Comparison of ENCODE assay signal across 14 mouse cellular contexts in the genomic region with DNA sequence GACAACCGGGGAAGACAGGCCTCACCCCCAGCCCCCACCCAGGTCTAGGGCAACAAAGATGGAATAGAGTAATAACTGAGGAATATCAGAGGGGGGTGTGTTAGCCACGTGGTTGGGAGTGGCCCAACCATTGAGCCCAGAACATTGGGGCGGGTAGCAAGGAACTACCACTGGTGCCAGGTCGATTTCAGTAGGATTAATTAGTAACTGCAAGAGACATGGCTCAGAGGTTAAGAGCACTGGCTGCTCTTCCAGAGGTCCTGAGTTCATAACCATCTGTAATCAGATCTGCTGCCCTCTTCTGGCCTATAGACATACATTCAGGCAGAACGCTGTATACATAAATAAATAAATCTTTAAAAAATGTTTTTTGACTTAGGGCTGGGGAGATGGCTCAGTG. TPM values are rescaled to one million over a fixed set of nuclear protein-coding genes. Genes with fewer than 3 reads are reported as not detected.
A peak's percentile ranks its signal among the peaks of the same experiment; 100 is the strongest.
DNase-seq lines count a peak whose midpoint lies in the region; ATAC-seq and TF ChIP-seq lines count a peak whose summit lies in the region.
"Had no signal": no experiment of that assay in that cellular context is flagged by ENCODE, and none has a peak within 500 bp of the region (broad histone marks: within the 10 kb centered on the region; RNA-seq: fewer than 3 reads in every experiment).

No protein-coding gene starts in this region.

- H3K9ac ChIP-seq in hindbrain, postnatal 0 days (replicated peaks; ENCODE audit: low read length) = no peak overlapping the region
- no peak overlapping the region for H3K9ac ChIP-seq in hindbrain, embryonic 14.5 days
- no peak overlapping the region for H3K9ac ChIP-seq in intestine, postnatal 0 days (ENCODE audit: low read depth, low read length)
- H3K9ac ChIP-seq in liver, embryonic 16.5 days (ENCODE audit: low read depth, low read length) = no peak overlapping the region
- H3K9ac ChIP-seq: embryonic facial prominence, embryonic 12.5 days had no signal

- WGBS in hindbrain, postnatal 0 days = 55% methylated on average over 5 of the region's 5 CpGs
- 57% methylated on average over 5 of the region's 5 CpGs for WGBS in hindbrain, embryonic 14.5 days
- WGBS in intestine, postnatal 0 days = 22% methylated on average over 5 of the region's 5 CpGs
- WGBS in liver, embryonic 16.5 days (ENCODE audit: insufficient replicate concordance) = 35% methylated on average over 5 of the region's 5 CpGs

- H3K4me1 ChIP-seq in hindbrain, postnatal 0 days (ENCODE audit: insufficient read depth, low read length) = peaks cover 17% of the 10 kb centered on the region; the same call in 1 of the 2 replicates
- peaks cover 15% of the 10 kb centered on the region for H3K4me1 ChIP-seq in hindbrain, embryonic 14.5 days (replicated peaks; ENCODE audit: control insufficient read depth, insufficient read depth, low read length)
- H3K4me1 ChIP-seq in E14TG2a.4 (replicated peaks; ENCODE audit: low read depth, low read length) = peaks cover 47% of the 10 kb centered on the region
- H3K4me1 ChIP-seq in intestine, postnatal 0 days (replicated peaks; ENCODE audit: control insufficient read depth, insufficient read depth, low read length) = peaks cover 5% of the 10 kb centered on the region; the same call in 1 of the 2 replicates
- H3K4me1 ChIP-seq in liver, embryonic 16.5 days (ENCODE audit: control insufficient read depth, low read depth, low read length) = peaks cover 40% of the 10 kb centered on the region

- no peak overlapping the region for H3K4me3 ChIP-seq in hindbrain, postnatal 0 days (ENCODE audit: low read length)
- H3K4me3 ChIP-seq in hindbrain, embryonic 14.5 days (replicated peaks; ENCODE audit: low read length) = no peak overlapping the region
- no peak overlapping the region for H3K4me3 ChIP-seq in E14TG2a.4 (replicated peaks; ENCODE audit: low read length)
- H3K4me3 ChIP-seq in intestine, postnatal 0 days (ENCODE audit: low read depth, low read length) = no peak overlapping the region
- H3K4me3 ChIP-seq in liver, embryonic 16.5 days (ENCODE audit: low read depth, low read length) = no peak overlapping the region
- H3K4me3 ChIP-seq: embryonic facial prominence, embryonic 12.5 days; megakaryocyte, embryonic 14.5 days had no signal

- H3K27ac ChIP-seq in hindbrain, postnatal 0 days = no peak overlapping the region
- no peak overlapping the region for H3K27ac ChIP-seq in hindbrain, embryonic 14.5 days
- H3K27ac ChIP-seq in intestine, postnatal 0 days (ENCODE audit: low read depth, low read length) = no peak overlapping the region
- peak overlapping the region; percentile 95 for H3K27ac ChIP-seq in liver, embryonic 16.5 days (ENCODE audit: low read length)
- H3K27ac ChIP-seq: embryonic facial prominence, embryonic 12.5 days had no signal

- no peak overlapping the region for H3K4me2 ChIP-seq in hindbrain, postnatal 0 days (ENCODE audit: low read depth, low read length)
- no peak overlapping the region for H3K4me2 ChIP-seq in hindbrain, embryonic 14.5 days (replicated peaks)
- no peak overlapping the region for H3K4me2 ChIP-seq in intestine, postnatal 0 days (replicated peaks; ENCODE audit: low read depth)
- no peak overlapping the region for H3K4me2 ChIP-seq in liver, embryonic 16.5 days (ENCODE audit: low read depth, low read length)
- H3K4me2 ChIP-seq: embryonic facial prominence, embryonic 12.5 days had no signal

- no peaks in the 10 kb centered on the region for H3K9me3 ChIP-seq in hindbrain, postnatal 0 days (ENCODE audit: low read length)
- H3K9me3 ChIP-seq in hindbrain, embryonic 14.5 days (ENCODE audit: control insufficient read depth, low read length) = no peaks in the 10 kb centered on the region
- H3K9me3 ChIP-seq in E14TG2a.4 (ENCODE audit: low read length) = no peaks in the 10 kb centered on the region
- H3K9me3 ChIP-seq in intestine, postnatal 0 days (ENCODE audit: control insufficient read depth) = no peaks in the 10 kb centered on the region
- H3K9me3 ChIP-seq in liver, embryonic 16.5 days (replicated peaks; ENCODE audit: control insufficient read depth, low read length) = no peaks in the 10 kb centered on the region
- H3K9me3 ChIP-seq: embryonic facial prominence, embryonic 12.5 days; G1E; megakaryocyte, embryonic 14.5 days had no signal

- DNase-seq in hindbrain, postnatal 0 days (ENCODE audit: low spot score) = no peak
- DNase-seq in hindbrain, embryonic 14.5 days (ENCODE audit: low spot score) = no peak
- no peak for DNase-seq in yolk sac, embryonic 10.5 days (ENCODE audit: low spot score)
- no peak for DNase-seq in urinary bladder, postnatal 36 days (ENCODE audit: low spot score in 2 of 2)
- DNase-seq in cerebellum, postnatal 14 days = no peak
- DNase-seq: heart, postnatal 14 days had no signal

- peak; percentile 33; the same call in 1 of the 2 replicates for TF ChIP-seq CTCF in hindbrain, postnatal 0 days (IDR thresholded peaks at IDR 0.05; ENCODE audit: low read depth)
- TF ChIP-seq CTCF in E14TG2a.4 (conservative IDR thresholded peaks at IDR 0.05; ENCODE audit: low read length) = peak; percentile 39
- peak; percentile 67 for TF ChIP-seq CTCF in intestine, postnatal 0 days (IDR thresholded peaks at IDR 0.05; ENCODE audit: low read depth)

- H3K27me3 ChIP-seq in hindbrain, postnatal 0 days (ENCODE audit: insufficient read depth, low read length) = no peaks in the 10 kb centered on the region
- H3K27me3 ChIP-seq in hindbrain, embryonic 14.5 days (ENCODE audit: control insufficient read depth, insufficient read depth, low read length) = no peaks in the 10 kb centered on the region
- no peaks in the 10 kb centered on the region for H3K27me3 ChIP-seq in E14TG2a.4 (ENCODE audit: insufficient read depth, low read length)
- no peaks in the 10 kb centered on the region for H3K27me3 ChIP-seq in intestine, postnatal 0 days (replicated peaks; ENCODE audit: control insufficient read depth, insufficient read depth, low read length)
- H3K27me3 ChIP-seq in liver, embryonic 16.5 days (ENCODE audit: control insufficient read depth, insufficient read depth, low read depth, low read length) = no peaks in the 10 kb centered on the region
- H3K27me3 ChIP-seq: embryonic facial prominence, embryonic 12.5 days had no signal

- no peak for ATAC-seq in hindbrain, postnatal 0 days
- ATAC-seq in hindbrain, embryonic 14.5 days (ENCODE audit: low FRiP score) = no peak
- ATAC-seq in intestine, postnatal 0 days = peak; percentile 68
- ATAC-seq in liver, embryonic 16.5 days (ENCODE audit: low read depth) = peak; percentile 37

- H3K36me3 ChIP-seq in hindbrain, postnatal 0 days (ENCODE audit: insufficient read depth, low read length) = no peaks in the 10 kb centered on the region
- no peaks in the 10 kb centered on the region for H3K36me3 ChIP-seq in hindbrain, embryonic 14.5 days (replicated peaks; ENCODE audit: control insufficient read depth, insufficient read depth)
- H3K36me3 ChIP-seq in E14TG2a.4 (ENCODE audit: insufficient read depth, low read length) = peaks cover 13% of the 10 kb centered on the region
- H3K36me3 ChIP-seq in intestine, postnatal 0 days (ENCODE audit: control insufficient read depth, insufficient read depth) = 0 out of 2 replicates have a peak, but pooled peaks cover 6% of the 10 kb centered on the region
- peaks cover 7% of the 10 kb centered on the region for H3K36me3 ChIP-seq in liver, embryonic 16.5 days (ENCODE audit: control insufficient read depth, insufficient read depth)

RNA-seq across cellular contexts. Expression of a gene that starts 2.4 kb away (rescaled TPM):
- 5.6 and 14.6 TPM in 2 replicates for total RNA-seq in hindbrain, postnatal 0 days (2014; rRNA removed)
- 45.3 and 50.4 TPM in 2 replicates for polyA plus RNA-seq in hindbrain, postnatal 0 days (2015; fragmentation: Nextera tagmentation; extraction: Ambion mirVana)
- polyA plus RNA-seq in hindbrain, embryonic 14.5 days (2014; fragmentation: Nextera tagmentation; extraction: Ambion mirVana) = 35.5 and 36.3 TPM in 2 replicates
- polyA plus RNA-seq in intestine, postnatal 0 days (2015; fragmentation: Nextera tagmentation; extraction: Ambion mirVana) = 84.0 and 86.0 TPM in 2 replicates
- 298 and 327 TPM in 2 replicates for polyA plus RNA-seq in liver, embryonic 16.5 days (2015; fragmentation: Nextera tagmentation; extraction: Ambion mirVana)

RNA-seq across cellular contexts. Expression of a gene that starts 13.9 kb away (rescaled TPM):
- 0.31 and 0.58 TPM in 2 replicates for total RNA-seq in hindbrain, postnatal 0 days (2014; rRNA removed)
- polyA plus RNA-seq in hindbrain, postnatal 0 days (2015; fragmentation: Nextera tagmentation; extraction: Ambion mirVana) = 0.09 TPM in 1 of 2 replicates, not detected in the other
- not detected in 2 replicates for polyA plus RNA-seq in hindbrain, embryonic 14.5 days (2014; fragmentation: Nextera tagmentation; extraction: Ambion mirVana)
- polyA plus RNA-seq in intestine, postnatal 0 days (2015; fragmentation: Nextera tagmentation; extraction: Ambion mirVana) = not detected in 2 replicates
- polyA plus RNA-seq in liver, embryonic 16.5 days (2015; fragmentation: Nextera tagmentation; extraction: Ambion mirVana) = not detected in 2 replicates
- total RNA-seq: G1E; heart, postnatal 14 days; layer of hippocampus, postnatal 14 days had no signal
- polyA plus RNA-seq: embryonic facial prominence, embryonic 12.5 days; G1E; stomach, embryonic 14.5 days had no signal

RNA-seq across cellular contexts. Expression of a gene that starts 20.7 kb away (rescaled TPM):
- total RNA-seq in hindbrain, postnatal 0 days (2014; rRNA removed) = 26.1 and 31.5 TPM in 2 replicates
- 21.2 and 25.0 TPM in 2 replicates for polyA plus RNA-seq in hindbrain, postnatal 0 days (2015; fragmentation: Nextera tagmentation; extraction: Ambion mirVana)
- 14.4 and 16.3 TPM in 2 replicates for polyA plus RNA-seq in hindbrain, embryonic 14.5 days (2014; fragmentation: Nextera tagmentation; extraction: Ambion mirVana)
- polyA plus RNA-seq in intestine, postnatal 0 days (2015; fragmentation: Nextera tagmentation; extraction: Ambion mirVana) = 36.3 and 44.8 TPM in 2 replicates
- polyA plus RNA-seq in liver, embryonic 16.5 days (2015; fragmentation: Nextera tagmentation; extraction: Ambion mirVana) = 120 and 127 TPM in 2 replicates

RNA-seq across cellular contexts. Expression of a gene that starts 20.9 kb away (rescaled TPM):
- 4.8 and 7.5 TPM in 2 replicates for total RNA-seq in hindbrain, postnatal 0 days (2014; rRNA removed)
- 7.9 and 9.0 TPM in 2 replicates for polyA plus RNA-seq in hindbrain, postnatal 0 days (2015; fragmentation: Nextera tagmentation; extraction: Ambion mirVana)
- polyA plus RNA-seq in hindbrain, embryonic 14.5 days (2014; fragmentation: Nextera tagmentation; extraction: Ambion mirVana) = 5.2 and 7.1 TPM in 2 replicates
- polyA plus RNA-seq in intestine, postnatal 0 days (2015; fragmentation: Nextera tagmentation; extraction: Ambion mirVana) = 7.0 and 9.2 TPM in 2 replicates
- polyA plus RNA-seq in liver, embryonic 16.5 days (2015; fragmentation: Nextera tagmentation; extraction: Ambion mirVana) = 14.6 and 15.4 TPM in 2 replicates

RNA-seq across cellular contexts. Expression of a gene that starts 26.6 kb away (rescaled TPM):
- total RNA-seq in hindbrain, postnatal 0 days (2014; rRNA removed) = 1.9 and 4.7 TPM in 2 replicates
- polyA plus RNA-seq in hindbrain, postnatal 0 days (2015; fragmentation: Nextera tagmentation; extraction: Ambion mirVana) = 2.0 and 3.4 TPM in 2 replicates
- polyA plus RNA-seq in hindbrain, embryonic 14.5 days (2014; fragmentation: Nextera tagmentation; extraction: Ambion mirVana) = 2.5 and 2.6 TPM in 2 replicates
- polyA plus RNA-seq in intestine, postnatal 0 days (2015; fragmentation: Nextera tagmentation; extraction: Ambion mirVana) = 15.8 and 16.4 TPM in 2 replicates
- 1.3 and 2.6 TPM in 2 replicates for polyA plus RNA-seq in liver, embryonic 16.5 days (2015; fragmentation: Nextera tagmentation; extraction: Ambion mirVana)
- total RNA-seq: G1E had no signal
- polyA plus RNA-seq: G1E had no signal

Comparison
In these comparisons a context has a peak if more than half of its experiments do, and no peak if none do; other contexts are left out.
1. ATAC-seq: peak in intestine, postnatal 0 days (single experiment) and liver, embryonic 16.5 days (single experiment); none in hindbrain, postnatal 0 days (single experiment) and hindbrain, embryonic 14.5 days (single experiment).
2. Peak in every context shown above with its lines, with median percentiles within 50 percentile points of each other: CTCF ChIP-seq.